Mouse (Mus musculus) T-helper 2 cell (primary cell): ENCODE results near the gene Shcbp1l.

Experiments
- in situ Hi-C: fragments of 300-600 bp; cut with MboI, MseI; formaldehyde crosslinking; loops from one replicate; pipeline ENCODE4 v1.15.1; 2025; ENCODE audit warnings: high pct_unique_total_duplicates

Gene Shcbp1l

GRCm38 (mm10) chr1:153486767-153487499 is 62.0 kb downstream of the Shcbp1l start:
- in situ Hi-C loops = no loop called here

DNA sequence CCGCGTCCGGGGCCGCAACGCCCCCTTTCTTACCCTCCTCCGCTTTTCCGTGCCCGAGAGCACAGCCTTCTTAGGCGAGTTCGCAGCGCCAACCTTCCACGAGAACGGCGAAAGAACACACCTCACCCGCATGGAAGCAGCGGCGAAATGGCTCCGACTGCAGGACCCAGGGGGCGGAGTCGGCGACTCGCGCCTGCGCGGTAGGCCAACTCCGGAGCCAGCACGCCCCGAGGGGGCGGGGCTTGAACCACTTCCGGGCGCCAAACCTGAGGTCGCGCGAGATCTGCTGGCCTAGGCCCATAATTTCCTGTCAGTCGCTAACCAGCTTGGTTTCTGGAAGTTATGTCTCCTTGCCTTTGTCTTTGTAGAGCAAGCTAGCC is 62.5 kb downstream of the Shcbp1l start, which contains the start of gene Dhx9:
Gene Dhx9, minus strand, starts transcription at position 161 of the 380 bp plus-strand sequence.
- in situ Hi-C loops = no loop called here

DNA sequence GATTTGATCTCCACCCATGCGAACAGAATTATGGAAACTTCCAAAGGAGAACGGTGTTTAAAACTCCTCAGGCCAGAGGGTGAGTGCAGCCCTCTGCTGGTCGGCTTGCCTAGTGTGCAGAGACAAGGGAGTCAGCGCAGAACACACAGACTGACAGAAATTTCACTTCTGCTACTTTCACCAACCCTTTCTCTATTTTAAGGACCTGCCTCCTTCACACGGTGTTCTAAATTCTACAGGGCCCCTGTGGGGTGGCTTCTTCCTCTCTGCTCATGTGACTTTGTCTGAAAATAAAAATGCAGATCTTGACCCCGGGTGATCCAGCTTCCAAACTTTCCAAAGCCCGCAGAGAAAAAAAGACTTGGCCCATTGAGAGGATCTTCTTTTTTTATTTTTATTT is 64.2 kb downstream of the Shcbp1l start:
- in situ Hi-C loops = no loop called here

DNA sequence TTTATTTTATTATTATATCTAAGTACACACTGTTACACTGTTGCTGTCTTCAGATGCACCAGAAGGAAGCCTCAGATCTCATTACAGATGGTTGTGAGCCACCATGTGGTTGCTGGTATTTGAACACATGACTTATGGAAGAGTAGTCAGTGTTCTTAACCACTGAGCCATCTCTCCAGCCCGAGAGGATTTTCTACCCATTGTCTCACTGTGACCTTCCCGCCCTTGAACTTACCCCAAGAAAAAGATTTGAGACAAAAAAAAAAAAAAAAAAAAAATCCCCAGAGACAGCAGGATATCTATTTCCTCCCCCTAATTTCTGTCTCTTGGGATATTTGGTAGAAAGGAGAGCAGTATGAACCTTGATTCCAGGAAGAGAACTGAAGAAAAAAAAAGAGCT is 64.6 kb downstream of the Shcbp1l start:
- in situ Hi-C loops = no loop called here

DNA sequence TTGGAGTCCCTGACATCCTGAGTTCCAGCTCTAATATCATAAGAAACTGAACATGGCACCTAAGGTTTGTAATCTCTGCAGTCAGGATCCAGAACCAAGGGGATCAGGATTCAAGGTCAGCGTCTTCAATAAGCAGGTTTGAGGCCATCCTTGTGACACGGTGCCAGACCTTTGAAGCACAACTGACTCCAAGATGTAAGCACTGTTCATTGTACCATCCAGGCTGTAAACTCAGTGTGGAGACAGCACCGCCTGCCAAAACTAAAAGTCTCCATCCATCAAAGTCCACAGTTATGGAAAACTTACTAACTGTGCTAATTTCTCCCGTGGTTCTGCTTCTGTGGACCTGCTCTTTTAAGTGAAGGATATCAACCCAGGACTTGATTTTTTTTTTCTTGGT is 65.0 kb downstream of the Shcbp1l start:
- in situ Hi-C loops = no loop called here

DNA sequence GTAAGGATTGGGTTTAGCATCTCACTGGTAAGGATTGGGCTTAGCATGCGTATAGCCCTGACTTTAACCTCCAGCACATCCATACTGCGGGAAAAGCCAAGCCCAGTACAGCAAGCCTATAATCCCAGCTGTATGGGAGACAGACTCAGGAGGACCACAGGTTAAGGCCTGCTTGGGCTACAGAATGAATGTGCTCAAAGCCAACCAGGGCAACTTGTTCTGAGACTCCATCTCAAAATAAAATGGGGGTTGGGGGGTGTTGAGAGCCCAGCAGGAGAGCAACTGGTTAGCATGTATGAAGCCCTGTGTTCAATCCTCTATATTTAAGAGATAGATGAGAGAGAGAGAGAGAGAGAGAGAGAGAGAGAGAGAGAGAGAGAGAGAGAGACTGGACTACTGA is 66.4 kb downstream of the Shcbp1l start:
- in situ Hi-C loops = no loop called here

GRCm38 (mm10) chr1:153491822-153492221 is 66.9 kb downstream of the Shcbp1l start:
- in situ Hi-C loops = no loop called here

DNA sequence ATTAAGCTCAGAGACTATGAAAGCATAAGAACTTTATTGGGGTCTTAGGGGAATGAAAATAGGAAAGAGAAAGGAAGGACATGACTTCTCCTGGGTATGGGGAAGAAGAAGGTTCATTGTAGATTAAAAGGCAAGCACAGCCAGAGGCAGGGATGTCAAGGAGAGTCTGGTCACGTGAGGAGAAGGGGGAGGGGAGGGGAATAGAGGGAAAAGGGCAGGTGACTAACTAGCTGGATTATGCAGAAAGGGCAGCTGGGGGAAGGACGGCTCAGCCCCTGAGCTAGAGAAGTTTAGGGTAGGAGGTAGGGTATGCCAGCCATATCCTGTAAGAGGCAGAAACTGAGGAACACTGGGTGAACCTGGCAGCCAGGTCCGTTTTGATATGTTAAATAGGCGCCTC is 68.4 kb downstream of the Shcbp1l start:
- in situ Hi-C loops = no loop called here

GRCm38 (mm10) chr1:153493931-153494330 is 69.0 kb downstream of the Shcbp1l start:
- in situ Hi-C loops = no loop called here

DNA sequence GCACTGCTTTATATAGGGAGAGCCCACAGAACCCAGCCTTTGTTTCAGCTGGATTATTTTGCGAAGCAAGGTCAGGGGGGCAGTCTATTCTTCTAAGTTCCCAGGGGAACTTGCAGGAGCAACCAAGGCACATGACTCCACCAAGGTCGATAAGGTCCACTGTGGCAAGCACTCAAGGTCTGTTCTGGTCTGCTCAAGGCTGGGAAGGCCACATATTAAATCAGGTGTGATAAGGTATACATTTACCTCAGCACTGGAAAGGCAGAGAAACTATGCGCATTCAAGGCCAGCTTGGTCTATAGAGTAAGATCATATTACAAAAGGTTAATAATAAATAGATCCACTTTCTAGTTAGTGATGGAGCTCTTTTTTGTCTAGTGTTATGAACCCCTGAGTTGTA is 71.1 kb downstream of the Shcbp1l start:
- in situ Hi-C loops = no loop called here

DNA sequence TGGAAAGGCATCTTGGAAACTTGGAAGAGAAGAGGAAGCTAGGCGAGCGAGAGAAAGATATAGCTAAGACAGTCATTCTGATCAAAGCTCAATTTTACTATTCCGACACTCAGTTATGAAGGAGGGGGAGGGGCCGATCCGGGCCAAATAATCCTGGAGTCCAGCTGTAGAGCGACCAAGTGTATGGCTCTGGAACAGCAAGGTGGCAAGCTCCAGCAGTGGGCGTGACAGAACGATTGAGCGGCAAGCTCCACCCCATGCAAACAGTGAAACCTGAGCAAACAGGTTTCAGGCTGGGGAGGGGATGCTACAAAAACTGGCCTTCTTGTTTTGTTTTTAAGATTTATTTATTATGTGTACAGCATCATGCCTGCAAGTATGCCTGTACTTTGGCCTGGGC is 75.1 kb downstream of the Shcbp1l start:
- in situ Hi-C loops = no loop called here

DNA sequence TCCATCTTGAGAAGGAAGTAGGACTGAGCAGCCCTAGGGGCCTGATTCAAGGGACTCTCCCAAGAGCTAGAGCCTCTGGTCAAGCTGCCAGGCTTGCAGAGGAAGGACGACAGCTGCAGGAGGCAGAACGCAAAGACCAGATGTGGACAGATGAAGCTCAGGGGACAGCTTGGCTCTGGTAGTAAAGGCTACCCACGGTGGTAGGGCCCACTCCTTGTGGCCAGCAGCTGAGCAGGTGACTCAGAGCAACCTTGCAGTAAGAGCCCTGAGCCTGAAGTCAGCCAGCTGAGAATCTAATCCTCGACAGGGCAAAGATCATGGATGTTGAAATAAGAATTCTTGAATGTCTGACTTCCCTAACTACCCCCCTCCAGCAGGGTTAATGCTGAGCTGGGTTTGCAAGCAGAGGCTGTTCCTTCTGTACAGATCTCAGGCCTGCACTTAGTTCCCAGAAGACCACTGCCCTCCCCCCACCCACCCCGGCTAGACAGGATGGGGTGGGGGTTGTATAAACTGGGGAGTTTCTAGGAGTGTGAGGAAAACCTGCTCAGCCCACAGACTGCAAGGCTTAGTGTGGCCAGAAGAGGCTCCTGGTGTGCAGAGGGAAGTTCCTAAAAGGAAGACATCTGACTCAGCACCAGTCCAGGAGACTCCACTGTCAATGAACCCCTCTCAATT is 76.8 kb downstream of the Shcbp1l start:
- in situ Hi-C loops = no loop called here
